Mouse (Mus musculus) lung, adult 18-20 months (tissue): Measurements from ENCODE around the gene Kcnh4.

Experiments
- DNase-seq, 2 experiments: peaks; one replicate each; pipeline ENCODE4 v3.0.0; 2022; ENCODE audit warnings: mixed read lengths in 2 of 2

Gene Kcnh4

DNA sequence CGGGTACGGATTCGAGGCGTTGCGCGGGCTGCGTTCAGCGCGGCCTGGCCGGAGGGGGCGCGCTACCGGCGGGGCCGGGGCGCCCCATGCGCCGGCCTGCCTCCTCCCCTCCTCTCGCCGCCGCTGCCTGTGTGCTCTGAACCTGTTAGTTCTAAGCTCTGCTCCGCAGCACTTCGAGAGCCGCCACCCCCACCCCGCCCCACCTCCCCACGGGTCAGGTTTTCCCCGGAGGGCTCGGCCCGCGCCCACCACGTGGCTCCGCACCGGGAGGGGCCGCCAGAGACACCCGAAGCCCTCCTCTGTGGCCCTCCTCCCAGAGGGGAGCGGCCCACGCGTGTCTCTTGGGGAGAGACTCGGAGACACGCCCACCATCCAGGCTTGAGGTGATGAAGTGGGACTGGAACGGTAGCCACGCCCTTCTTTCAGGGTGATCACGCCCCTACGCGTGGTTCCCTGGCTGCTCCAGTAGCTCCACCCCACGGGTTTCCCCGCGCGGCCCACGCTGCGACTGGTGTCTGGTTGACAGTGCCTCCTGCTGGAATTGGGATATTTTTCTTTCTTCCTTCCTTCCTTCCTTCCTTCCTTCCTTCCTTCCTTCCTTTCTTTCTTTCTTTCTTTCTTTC, at the start of gene Kcnh4:
Gene Kcnh4, minus strand, starts transcription at position 332 of the 623 bp plus-strand sequence.
- DNase-seq, result peak; percentile 76 to 85

GRCm38 (mm10) chr11:100806380-100807305, 46.9 kb upstream of the Kcnh4 start:
- DNase-seq, result no peak

- DNase-seq, result no peak
Measured at GRCm38 (mm10) chr11:100805535-100805934, 45.8 kb upstream of the Kcnh4 start.

DNA sequence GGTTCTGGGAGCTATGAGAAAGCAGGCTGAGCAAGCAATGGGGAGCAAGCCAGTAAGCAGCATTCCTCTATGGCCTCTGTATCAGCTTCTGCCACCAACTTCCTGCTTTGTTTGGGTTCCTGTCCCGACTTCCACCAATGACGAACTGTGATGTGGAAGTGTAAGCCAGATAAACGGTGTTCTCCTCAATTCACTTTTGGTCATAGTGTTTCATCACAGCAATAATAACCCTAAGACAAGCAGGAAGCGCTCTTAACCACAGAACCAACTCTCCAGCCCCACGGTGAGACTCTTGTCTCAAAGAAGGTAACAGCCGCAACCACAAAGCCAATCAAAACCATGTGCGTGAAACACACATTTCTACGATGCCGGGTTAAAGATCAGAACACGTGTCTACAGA, 44.7 kb upstream of the Kcnh4 start:
- no peak for DNase-seq

DNA sequence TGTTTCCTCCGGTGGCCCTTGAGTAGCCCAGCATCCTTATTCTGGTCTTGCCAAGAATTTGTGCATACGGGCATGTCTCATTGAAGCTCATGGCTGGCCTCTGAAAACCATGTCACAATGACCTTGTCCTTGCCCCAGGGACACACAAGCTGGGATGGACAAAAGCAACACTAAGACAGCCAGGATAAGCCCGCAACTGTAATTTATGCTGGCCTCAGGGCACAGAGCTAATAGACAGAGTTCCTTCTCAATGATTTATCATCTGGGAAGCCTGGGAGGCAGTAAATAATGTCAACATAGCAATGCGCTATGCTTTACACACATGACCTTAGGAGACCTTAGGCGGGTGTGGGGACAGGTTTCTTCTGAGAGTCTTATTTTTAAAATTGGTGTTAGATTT, 39.7 kb upstream of the Kcnh4 start:
- DNase-seq, result no peak

- DNase-seq, result no peak
Measured at GRCm38 (mm10) chr11:100796585-100796984, 36.8 kb upstream of the Kcnh4 start.

- DNase-seq, result no peak
Measured at GRCm38 (mm10) chr11:100795386-100795785, 35.6 kb upstream of the Kcnh4 start.

DNA sequence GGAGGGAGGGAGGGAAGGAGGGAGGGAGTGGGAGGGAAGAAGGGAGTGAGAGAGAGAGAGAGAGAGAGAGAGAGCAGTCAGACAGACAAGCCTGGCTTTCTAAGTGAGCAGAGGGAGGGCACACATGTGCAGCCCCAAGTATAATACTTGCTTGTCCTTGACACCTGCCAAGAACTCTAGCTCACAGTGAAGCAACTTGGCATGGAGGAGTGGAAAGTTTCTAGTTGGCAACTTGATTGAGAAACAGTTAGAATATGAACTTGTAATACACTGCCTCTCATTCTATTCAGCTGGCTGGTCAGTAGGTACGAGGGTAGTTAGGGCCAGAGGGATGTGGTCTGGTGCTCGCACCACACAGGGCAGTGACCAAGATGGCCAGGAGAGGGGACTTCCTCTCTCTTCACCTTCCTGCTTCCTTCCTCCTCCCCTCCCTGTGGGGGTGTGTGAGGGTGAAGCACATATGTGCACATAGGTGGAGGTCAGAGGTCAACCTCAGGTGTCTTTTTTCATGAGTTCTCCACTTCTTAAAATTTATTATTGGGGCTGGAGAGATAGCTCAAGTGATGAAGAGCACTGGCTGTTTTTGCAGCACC, 31.8 kb upstream of the Kcnh4 start:
- DNase-seq, result peak in 1 of 2 experiments; percentile 43

DNA sequence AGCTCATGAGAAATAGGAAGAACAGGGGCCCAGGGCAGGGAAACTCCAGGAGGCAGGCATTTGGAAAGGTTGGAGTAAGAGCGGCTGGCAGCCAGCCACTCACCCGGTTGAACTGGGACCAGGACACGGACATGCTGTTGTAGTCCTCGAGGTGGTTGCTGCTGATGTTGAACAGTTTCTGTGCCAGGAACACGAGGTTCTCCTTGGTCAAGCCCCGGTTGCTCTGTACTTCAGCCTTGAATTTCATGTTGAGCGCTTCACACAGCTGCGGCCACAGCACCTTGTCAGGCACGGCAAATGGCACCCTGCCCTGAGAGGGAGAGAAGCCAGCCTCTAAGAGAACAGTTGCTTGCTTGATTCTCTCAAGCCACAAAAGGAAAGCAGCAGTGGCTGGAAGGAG, 30.9 kb upstream of the Kcnh4 start:
- DNase-seq, result peak; percentile 22 to 44

DNA sequence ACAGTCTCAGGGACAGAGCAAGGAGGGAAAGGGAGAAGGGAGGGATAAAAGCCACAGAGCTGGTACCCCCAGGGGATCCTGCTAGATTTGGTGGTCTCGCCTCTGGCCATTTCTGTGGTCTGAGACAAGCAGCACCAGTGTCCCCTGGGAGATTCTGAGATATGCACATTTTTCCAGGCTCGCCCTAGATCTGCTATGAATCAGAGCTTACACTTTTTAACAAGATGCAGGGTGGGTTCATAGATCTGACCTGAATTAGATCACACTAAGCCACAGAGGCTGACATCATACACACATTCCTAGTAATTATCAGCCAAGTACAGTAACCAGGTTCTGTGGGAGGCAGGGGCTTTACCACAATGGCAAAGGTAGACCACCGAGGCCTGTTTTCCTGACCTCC, 30.0 kb upstream of the Kcnh4 start:
- no peak for DNase-seq

GRCm38 (mm10) chr11:100785774-100786173, 26.0 kb upstream of the Kcnh4 start:
- DNase-seq, result no peak

GRCm38 (mm10) chr11:100784286-100784685, 24.5 kb upstream of the Kcnh4 start:
- no peak for DNase-seq

DNA sequence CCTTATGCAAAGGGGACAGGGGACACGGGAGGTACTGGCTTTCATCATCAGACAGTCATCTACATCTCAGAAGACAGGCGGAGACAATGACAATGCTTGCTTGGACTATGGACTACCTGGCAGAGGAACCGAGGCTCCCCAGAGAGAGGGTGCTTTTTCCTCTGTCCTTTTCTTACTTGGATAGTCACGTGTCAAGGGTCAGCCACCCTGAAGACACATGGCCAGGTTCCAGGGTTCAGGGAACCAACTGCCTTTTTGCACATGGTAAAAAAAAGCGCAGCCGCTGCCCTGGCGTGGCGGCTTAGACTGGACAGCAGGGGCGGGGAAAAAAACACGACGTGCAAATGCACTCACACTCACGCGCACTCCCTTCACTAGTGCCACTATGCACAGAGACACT, 22.8 kb upstream of the Kcnh4 start:
- no peak for DNase-seq

- DNase-seq, result peak; percentile 56 to 60
Measured at GRCm38 (mm10) chr11:100781763-100782475, 22.2 kb upstream of the Kcnh4 start.

GRCm38 (mm10) chr11:100780247-100780646, 20.5 kb upstream of the Kcnh4 start:
- DNase-seq, result no peak

GRCm38 (mm10) chr11:100778069-100778468, 18.3 kb upstream of the Kcnh4 start:
- DNase-seq, result no peak

DNA sequence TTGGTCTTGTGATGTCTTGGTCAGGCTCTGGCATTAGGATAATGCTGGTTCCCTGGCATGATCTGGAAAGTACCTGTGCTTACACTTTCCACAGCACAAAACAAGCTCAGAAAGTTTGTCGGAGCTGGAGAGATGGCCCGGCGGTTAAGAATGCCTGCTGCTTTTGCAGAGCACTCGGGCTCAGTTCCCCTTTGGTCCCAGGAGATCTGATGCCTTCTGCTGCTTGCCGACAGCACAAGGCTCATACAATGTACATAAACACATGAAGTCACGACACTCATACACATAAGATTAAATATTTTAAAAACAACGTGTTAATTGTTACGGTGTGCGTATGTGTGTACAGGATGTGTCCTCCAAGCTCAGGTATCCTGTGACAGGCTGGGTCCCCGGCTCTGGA, 16.2 kb upstream of the Kcnh4 start:
- DNase-seq, result no peak

GRCm38 (mm10) chr11:100774261-100774660, 14.5 kb upstream of the Kcnh4 start:
- DNase-seq, result no peak

- peak; percentile 88 to 90 for DNase-seq
Measured at GRCm38 (mm10) chr11:100770646-100771408, 11.1 kb upstream of the Kcnh4 start, which contains the start of gene Ghdc. Ghdc (minus strand) TSS chr11:100770957.

GRCm38 (mm10) chr11:100769980-100770379, 10.2 kb upstream of the Kcnh4 start:
- DNase-seq, result no peak

- no peak for DNase-seq
Measured at GRCm38 (mm10) chr11:100767871-100768270, 8.1 kb upstream of the Kcnh4 start.

DNA sequence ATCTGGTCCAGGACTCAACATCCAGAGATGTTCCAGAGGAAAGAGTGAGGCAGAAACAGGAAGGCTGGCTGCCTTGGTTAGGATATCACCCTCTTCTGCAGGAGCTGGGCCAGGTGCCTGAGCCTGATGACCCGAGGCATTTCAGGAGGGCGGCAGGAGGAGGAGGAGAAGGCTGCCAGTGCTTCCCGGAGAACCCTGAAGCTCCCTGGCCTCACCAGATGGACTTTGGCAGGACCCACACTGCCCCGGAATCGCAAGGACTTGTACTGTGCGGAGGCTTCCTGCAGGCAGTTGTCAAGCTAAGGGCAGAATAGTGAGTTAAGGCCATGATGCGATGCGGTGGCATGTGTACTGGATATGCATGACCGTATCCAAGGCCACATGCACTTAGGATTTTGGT, 7.0 kb upstream of the Kcnh4 start:
- no peak for DNase-seq
